In the genomic region with DNA sequence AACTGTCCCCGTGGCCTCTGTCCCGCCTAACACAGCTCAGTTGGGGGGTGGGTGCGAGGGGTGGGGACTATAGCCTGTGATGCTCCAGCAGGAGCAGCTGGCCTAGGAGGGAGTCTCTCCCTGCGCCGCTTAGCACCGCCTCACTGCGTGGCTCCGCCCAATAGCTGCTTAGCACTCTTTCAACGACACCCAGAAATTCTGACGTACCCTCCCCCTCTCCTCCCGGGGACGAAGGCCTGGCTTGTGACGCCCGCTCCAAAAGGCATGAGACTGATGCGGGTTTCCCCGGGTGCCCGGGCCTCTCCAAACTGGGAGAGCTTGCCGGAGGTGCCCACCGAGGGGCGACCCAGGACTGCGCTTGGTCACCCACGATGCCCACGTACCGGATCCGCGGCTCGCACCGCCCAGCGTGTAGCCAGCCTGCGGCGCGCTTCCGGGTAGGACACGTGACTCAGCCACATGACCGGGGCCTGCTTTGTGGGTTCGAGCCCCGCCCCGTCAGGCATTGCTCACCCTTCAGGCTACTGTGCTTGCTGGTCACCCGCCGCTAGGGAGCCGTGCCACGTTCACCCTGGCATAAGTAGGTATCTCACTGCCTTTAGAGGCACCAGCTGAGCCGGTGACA, we compare ENCODE assay signal across 7 mouse cellular contexts. TPM values are rescaled to one million over a fixed set of nuclear protein-coding genes. Genes with fewer than 3 reads are reported as not detected.
DNase-seq lines count a peak whose midpoint lies in the region; ATAC-seq lines count a peak whose summit lies in the region.

A gene (minus strand): TSS at position 448 of the 625 bp plus-strand sequence.

- H3K27me3 ChIP-seq in embryonic facial prominence, embryonic 10.5 days (replicated peaks; ENCODE audit: low read depth, poor library complexity, severe bottlenecking), result 0 out of 2 replicates have a peak, but pooled peaks cover 2% of the 10 kb centered on the region
- no peaks in the 10 kb centered on the region for H3K27me3 ChIP-seq in limb, embryonic 10.5 days (ENCODE audit: low read depth, poor library complexity, severe bottlenecking)
- H3K27me3 ChIP-seq in midbrain, embryonic 13.5 days, result no peaks in the 10 kb centered on the region

- H3K27ac ChIP-seq in embryonic facial prominence, embryonic 10.5 days (replicated peaks), result peak within 1 kb of the TSS; percentile 91
- peak within 1 kb of the TSS; percentile 90 for H3K27ac ChIP-seq in limb, embryonic 10.5 days
- peak within 1 kb of the TSS; percentile 80 for H3K27ac ChIP-seq in midbrain, embryonic 13.5 days

- under 1% methylated on average over 43 of the region's 43 CpGs for WGBS in embryonic facial prominence, embryonic 10.5 days
- WGBS in limb, embryonic 10.5 days, result under 1% methylated on average over 43 of the region's 43 CpGs
- WGBS in midbrain, embryonic 13.5 days, result 1% methylated on average over 42 of the region's 43 CpGs

- DNase-seq in adrenal gland, postnatal 10 days, result peak; percentile 90
- DNase-seq in embryonic facial prominence, embryonic 10.5 days (ENCODE audit: low spot score), result peak; percentile 91
- DNase-seq in kidney, adult 11 months, result peak; percentile 86
- peak; percentile 89 for DNase-seq in limb, embryonic 10.5 days (ENCODE audit: low spot score)
- DNase-seq in spleen, adult 12 weeks (ENCODE audit: low spot score), result peak; percentile 83

- no peaks in the 10 kb centered on the region; the same call in 1 of the 2 replicates for H3K36me3 ChIP-seq in embryonic facial prominence, embryonic 10.5 days (replicated peaks)
- H3K36me3 ChIP-seq in limb, embryonic 10.5 days, result no peaks in the 10 kb centered on the region
- H3K36me3 ChIP-seq in midbrain, embryonic 13.5 days, result no peaks in the 10 kb centered on the region

- H3K9me3 ChIP-seq in embryonic facial prominence, embryonic 10.5 days, result no peaks in the 10 kb centered on the region
- no peaks in the 10 kb centered on the region for H3K9me3 ChIP-seq in limb, embryonic 10.5 days (replicated peaks)
- H3K9me3 ChIP-seq in midbrain, embryonic 13.5 days, result no peaks in the 10 kb centered on the region

- peaks cover 22% of the 10 kb centered on the region for H3K4me1 ChIP-seq in embryonic facial prominence, embryonic 10.5 days
- H3K4me1 ChIP-seq in limb, embryonic 10.5 days, result peaks cover 19% of the 10 kb centered on the region
- peaks cover 11% of the 10 kb centered on the region; the same call in 1 of the 2 replicates for H3K4me1 ChIP-seq in midbrain, embryonic 13.5 days (replicated peaks)

- H3K4me2 ChIP-seq in midbrain, embryonic 13.5 days (replicated peaks), result peak within 1 kb of the TSS; percentile 62

- ATAC-seq in granulocyte monocyte progenitor cell, adult 5-6 weeks (replicated peaks; ENCODE audit: poor library complexity, severe bottlenecking), result peak; percentile 93
- ATAC-seq in midbrain, embryonic 13.5 days, result peak; percentile 99

- H3K4me3 ChIP-seq in embryonic facial prominence, embryonic 10.5 days, result peak within 1 kb of the TSS; percentile 66
- peak within 1 kb of the TSS; percentile 76 for H3K4me3 ChIP-seq in limb, embryonic 10.5 days
- H3K4me3 ChIP-seq in midbrain, embryonic 13.5 days (replicated peaks), result peak within 1 kb of the TSS; percentile 54

- H3K9ac ChIP-seq in midbrain, embryonic 13.5 days (replicated peaks), result peak within 1 kb of the TSS; percentile 62

RNA-seq across cellular contexts. Expression of the gene that starts here (rescaled TPM):
- 10 to 100 TPM; 13.9 to 15.9 TPM for total RNA-seq in adrenal gland, postnatal 10 days (2021)
- polyA plus RNA-seq in embryonic facial prominence, embryonic 10.5 days (2016; fragmentation: Nextera tagmentation; extraction: Ambion mirVana), result 20.0 and 21.2 TPM in 2 replicates
- 24.1 and 32.2 TPM in 2 replicates for total RNA-seq in granulocyte monocyte progenitor cell, adult 5-6 weeks (2014; fragmentation: Nextera tagmentation)
- 22.7 and 34.4 TPM in 2 replicates for total RNA-seq in granulocyte monocyte progenitor cell, adult 5-6 weeks (2017)
- 16.2 and 17.2 TPM in 2 replicates for polyA plus RNA-seq in limb, embryonic 10.5 days (2016; fragmentation: Nextera tagmentation; extraction: Ambion mirVana)
- 11.8 and 13.7 TPM in 2 replicates for polyA plus RNA-seq in midbrain, embryonic 13.5 days (2015; fragmentation: Nextera tagmentation; extraction: Ambion mirVana)

Comparison
In these comparisons a context has a peak if more than half of its experiments do, and no peak if none do; other contexts are left out.
1. Peak in every context shown above with its lines: DNase-seq, ATAC-seq, H3K4me3 ChIP-seq and H3K27ac ChIP-seq.